Mouse (Mus musculus) layer of hippocampus, postnatal 36 days (tissue): ENCODE results near the gene Dcakd. TPM values are rescaled to one million over a fixed set of nuclear protein-coding genes. Genes with fewer than 3 reads are reported as not detected.

Experiments
- microRNA-seq, 2 experiments: library from miRNA; unstranded; fragments of <30 nt; microRNA quantifications; one replicate each; pipeline ENCODE4 v1.2.0; 2021
- total RNA-seq, 2 experiments: library from RNA; stranded (reverse); gene quantifications; 2 replicates each; pipeline ENCODE4 v1.2.3; 2021

Gene Dcakd
- total RNA-seq, 2 experiments from 2014 or later = 88.9 to 96.1 TPM

Small RNA genes within 50 kb of the gene (microRNA-seq; reads per million reads assigned to microRNA genes)
- 0 to 0.90 reads per million in 2 experiments for gene Mir6931

Other genes starting within 250 kb of the Dcakd start
- 1 to 10 TPM; 5.1 TPM for gene Gjc1, start 208.6 kb downstream of the Dcakd start, total RNA-seq
- gene Higd1b, start 192.5 kb downstream of the Dcakd start, total RNA-seq = 1 to 10 TPM; 2.0 to 4.6 TPM
- gene Eftud2, start 147.3 kb downstream of the Dcakd start, total RNA-seq = 100 to 1,000 TPM; 129 to 131 TPM
- 1 to 10 TPM; 1.6 to 2.4 TPM for gene Ccdc103, start 147.1 kb downstream of the Dcakd start, total RNA-seq
- not detected for gene Fam187a, start 143.2 kb downstream of the Dcakd start, total RNA-seq
- 100 to 1,000 TPM; 275 to 320 TPM for gene Gfap, start 127.4 kb downstream of the Dcakd start, total RNA-seq
- gene Kif18b, start 103.2 kb downstream of the Dcakd start, total RNA-seq = under 1 TPM; 0.27 to 0.40 TPM
- gene C1ql1, start 81.6 kb downstream of the Dcakd start, total RNA-seq = 10 to 100 TPM; 16.2 to 18.2 TPM
- gene Nmt1, start 143 bp downstream of the Dcakd start, total RNA-seq = 100 to 1,000 TPM; 165 to 167 TPM
- 1 to 10 TPM; 9.5 TPM for gene Plcd3, start 73.3 kb upstream of the Dcakd start, total RNA-seq
- gene Acbd4, start 73.3 kb upstream of the Dcakd start, total RNA-seq = 10 to 100 TPM; 76.4 to 86.1 TPM
- gene Hexim1, start 87.9 kb upstream of the Dcakd start, total RNA-seq = 10 to 100 TPM; 52.7 to 56.1 TPM
- gene Hexim2, start 104.1 kb upstream of the Dcakd start, total RNA-seq = 10 to 100 TPM; 14.8 to 14.9 TPM
- 100 to 1,000 TPM; 136 to 154 TPM for gene Fmnl1, start 142.8 kb upstream of the Dcakd start, total RNA-seq
- 1 to 10 TPM; 1.5 to 2.3 TPM for gene 1700023F06Rik, start 180.2 kb upstream of the Dcakd start, total RNA-seq
- gene Spata32, start 190.1 kb upstream of the Dcakd start, total RNA-seq = 1 to 10 TPM in 1 of 2 experiments, under 1 TPM in 1; 0.72 to 1.6 TPM
- gene Map3k14, start 239.1 kb upstream of the Dcakd start, total RNA-seq = 1 to 10 TPM; 3.2 to 4.3 TPM